Mouse (Mus musculus): ENCODE results near the gene Kirrel3.

The Kirrel3 gene

DNA sequence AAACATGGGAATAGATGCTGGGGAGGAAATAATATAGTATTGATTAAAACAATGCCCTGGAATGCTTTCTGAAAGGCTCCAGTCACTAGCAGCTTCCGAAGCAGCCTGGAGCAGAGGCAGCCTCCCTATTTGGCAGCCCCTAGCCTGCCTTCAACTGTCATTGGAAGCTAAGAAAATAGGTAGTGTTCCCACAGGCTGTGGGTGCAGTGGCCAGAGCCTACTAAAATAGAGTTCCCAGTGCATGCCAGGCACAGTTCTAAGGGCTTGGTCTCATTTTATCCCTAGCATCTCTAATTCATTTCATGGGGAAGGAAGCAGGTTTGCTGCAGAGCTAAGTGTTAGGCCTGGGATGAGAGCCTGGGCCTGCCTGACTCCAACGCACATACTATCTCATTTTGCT, 402.6 kb downstream of the Kirrel3 start:
- DNase-seq (ENCODE audit: low read depth): no peak

DNA sequence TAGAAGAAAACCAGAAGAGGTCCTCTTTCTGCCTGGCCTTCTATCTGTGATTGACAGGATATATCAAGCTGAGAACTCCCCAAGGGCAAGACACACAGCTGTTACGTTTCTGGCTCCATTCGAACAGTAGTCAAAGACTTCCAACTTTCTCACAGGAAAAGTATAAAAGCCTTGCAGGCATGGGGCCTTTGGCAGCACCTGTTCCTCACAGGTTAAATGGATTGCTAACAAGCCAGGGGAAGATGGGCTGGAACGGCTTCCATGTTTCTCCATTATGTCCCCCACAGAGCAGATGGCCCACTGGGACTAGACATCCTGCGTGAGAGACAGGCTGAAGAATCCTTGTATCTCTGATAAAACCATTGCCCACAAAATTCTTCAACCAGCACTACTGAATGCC, 415.5 kb downstream of the Kirrel3 start:
- no peak for DNase-seq (ENCODE audit: low read depth)

DNA sequence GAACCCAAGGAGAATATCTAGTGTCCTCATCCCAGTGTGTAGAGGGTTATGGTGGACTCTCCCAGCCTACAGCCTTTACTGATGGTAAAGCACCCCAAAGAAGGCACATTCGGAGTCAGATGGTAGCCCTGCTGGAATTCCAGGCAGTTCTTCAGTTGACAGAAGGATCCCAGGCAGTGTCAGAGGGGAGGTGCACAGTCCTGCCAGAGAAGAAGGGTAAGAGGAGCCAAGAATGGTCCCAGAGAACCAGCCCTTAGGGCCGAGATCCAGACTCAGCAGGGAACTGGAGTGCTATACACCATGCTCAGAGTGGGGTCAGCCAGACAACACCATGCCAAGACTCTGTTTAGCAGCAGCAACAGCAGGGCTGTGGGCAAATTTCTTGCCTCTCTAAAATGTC, 416.2 kb downstream of the Kirrel3 start:
- no peak for DNase-seq (ENCODE audit: low read depth)

DNA sequence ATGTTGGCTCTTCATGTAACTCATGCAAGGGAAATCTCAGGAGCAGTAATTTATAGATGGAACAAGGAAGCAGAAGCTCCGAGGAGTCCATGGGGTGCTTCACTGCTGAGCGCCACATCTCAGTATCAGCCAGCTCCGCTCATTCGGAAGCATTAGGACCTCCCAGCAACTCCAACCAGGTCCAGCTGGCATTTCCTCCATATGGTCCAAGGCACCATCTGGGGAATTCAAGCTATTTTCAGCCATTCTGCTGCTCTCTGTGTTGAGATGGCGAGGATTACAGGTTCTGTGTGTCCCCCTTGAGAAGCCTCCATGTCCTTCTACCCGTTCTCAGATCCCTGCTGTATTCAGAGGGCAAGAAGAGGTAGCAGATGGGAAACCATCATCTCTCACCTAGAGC, 419.5 kb downstream of the Kirrel3 start:
- DNase-seq (ENCODE audit: low read depth): no peak

DNA sequence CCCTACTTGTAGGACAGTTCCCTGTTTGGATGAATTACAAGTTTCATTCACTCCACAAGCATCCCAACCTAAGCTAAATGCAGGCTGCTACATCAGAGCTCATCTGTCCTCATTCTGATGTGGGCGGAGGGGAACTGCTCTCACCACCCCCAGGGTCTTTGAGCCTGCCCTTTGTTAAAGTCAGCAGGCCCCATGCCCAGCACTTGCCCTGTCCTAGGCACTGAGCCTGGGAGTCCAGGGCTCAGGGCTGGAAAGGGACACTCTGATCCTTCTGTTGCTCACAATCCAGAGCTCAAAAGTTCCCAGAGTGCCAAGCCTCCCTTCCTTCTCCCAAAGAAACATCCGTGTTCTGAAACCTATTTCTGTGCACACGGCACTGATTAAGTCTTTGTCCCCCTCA, 422.3 kb downstream of the Kirrel3 start:
- no peak for DNase-seq (ENCODE audit: low read depth)

DNA sequence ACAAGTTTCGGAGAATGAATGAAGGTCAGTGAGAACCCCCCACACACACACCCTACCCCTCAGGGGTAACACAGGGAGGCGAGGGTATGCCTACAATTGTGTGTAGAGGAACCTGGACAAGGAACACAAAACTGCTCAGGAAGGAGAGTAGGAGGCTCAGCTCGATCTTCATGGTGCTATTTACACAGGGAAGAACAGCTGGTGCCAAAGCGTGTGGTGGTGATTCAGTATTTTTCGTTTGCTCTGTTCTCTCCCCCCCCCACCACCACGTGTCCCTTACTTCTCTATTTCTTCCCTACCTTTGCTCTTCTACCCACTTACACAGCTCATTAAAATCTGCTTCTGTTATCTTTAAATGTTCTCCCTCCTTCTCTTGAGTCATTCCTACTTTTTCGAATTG, 426.1 kb downstream of the Kirrel3 start:
- no peak for DNase-seq (ENCODE audit: low read depth)

DNA sequence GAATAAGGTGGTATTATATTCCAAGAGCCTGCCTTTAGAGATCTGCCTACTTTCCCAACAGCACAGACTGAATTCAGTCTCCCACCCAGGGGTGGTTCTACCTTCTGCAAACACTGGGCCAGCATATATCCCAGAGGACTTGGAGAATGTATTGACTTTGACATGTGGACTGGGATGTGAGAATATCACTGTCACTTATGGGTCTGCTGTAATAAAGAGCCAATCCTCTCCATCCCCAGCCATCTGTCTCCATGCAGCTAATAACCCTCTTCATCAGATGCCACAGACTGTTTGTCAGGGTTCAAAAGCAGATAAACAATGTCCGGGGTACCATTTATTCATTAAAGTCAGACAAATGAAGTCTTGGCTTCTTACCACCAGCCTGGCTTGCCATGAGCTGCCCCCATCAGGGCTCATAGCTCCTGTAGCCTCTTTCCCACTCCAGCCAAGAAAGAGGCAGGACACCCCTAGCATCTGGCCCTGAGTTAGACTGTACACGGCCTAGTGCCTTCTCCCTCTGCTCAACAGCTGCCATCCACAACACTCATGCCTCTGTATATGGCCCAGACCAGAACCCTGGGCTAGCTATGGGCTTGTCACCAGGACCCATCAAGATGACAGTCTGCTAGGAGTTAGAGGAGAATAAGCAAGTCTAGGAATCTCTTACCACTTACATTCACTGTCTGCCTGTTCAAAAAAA, 426.7 kb downstream of the Kirrel3 start:
- DNase-seq (ENCODE audit: low read depth): peak; percentile 3

DNA sequence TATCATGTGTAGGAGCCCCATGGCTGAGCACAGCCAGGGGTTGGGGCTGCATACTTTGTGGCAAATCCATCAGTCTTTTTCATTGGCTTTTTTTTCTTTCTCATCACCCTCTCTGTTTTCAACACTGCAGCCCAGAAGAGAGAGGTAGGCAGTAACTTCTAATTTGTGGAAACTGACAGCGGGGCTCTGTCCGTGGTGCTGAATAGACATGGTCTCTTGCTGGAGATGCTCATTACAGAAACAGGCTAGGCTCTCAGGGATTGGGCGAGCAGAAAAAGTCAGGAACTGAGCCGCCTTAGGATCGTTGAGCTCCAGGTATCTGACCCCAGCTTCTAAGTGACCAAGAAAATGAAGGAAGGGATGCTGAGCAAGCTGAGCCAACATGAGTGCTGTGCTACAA, 427.3 kb downstream of the Kirrel3 start:
- DNase-seq (ENCODE audit: low read depth): peak; percentile 58

DNA sequence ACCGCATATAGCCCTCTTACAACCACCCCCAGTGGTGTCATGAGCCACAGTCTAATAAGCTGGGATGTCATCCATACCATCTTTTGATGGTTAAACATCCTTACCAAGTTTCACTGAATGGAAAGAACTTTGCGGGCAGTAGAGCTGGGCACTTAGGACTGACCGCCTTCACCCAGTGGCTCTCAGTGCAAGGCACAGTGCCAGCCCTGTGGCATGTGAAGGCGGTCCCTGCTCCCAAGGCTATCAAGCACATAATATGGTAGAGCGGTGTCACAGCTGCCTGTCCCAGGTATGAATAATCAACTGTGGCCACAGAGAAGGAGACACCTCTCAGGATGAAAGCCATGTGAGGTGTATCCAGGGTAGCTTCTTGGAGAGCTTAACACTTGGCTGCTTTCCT, 433.3 kb downstream of the Kirrel3 start:
- DNase-seq (ENCODE audit: low read depth): no peak

DNA sequence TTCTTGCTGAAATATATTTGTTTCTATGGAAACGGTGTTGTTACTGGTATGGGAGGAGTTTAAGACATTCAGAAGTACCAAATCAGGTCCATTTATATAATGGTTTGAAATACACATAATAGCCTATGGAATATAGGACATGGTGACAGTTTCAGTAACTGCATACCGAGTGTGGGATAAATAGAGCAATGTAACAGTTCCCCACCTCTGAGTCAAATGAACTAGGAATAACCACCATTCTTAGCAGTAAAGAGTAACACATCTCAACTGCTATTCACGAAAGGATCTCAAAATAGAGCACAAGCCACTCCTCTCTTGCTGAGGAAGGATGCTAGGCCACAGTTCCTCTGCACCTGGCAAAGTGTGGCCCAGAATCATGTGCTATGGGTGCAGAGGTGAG, 434.4 kb downstream of the Kirrel3 start:
- DNase-seq (ENCODE audit: low read depth): no peak

DNA sequence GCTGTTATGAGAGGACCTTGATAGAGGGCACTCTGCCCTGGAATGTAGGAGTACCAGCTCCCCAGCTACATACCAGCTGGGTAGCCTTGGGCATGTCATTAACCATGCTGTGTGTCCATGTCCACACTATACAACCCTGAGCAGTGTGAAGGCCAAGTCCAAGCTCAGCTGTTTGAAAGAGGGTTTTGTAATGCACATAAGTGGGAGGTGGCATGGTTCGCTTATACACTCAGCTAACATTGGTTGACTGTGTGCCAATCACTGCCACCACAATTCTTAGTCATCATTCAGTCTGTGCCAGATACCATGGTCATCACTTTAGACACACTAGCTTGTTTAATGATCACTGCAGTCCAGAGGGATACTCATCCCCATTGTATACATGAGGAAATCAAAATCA, 436.2 kb downstream of the Kirrel3 start:
- DNase-seq (ENCODE audit: low read depth): peak; percentile 33

DNA sequence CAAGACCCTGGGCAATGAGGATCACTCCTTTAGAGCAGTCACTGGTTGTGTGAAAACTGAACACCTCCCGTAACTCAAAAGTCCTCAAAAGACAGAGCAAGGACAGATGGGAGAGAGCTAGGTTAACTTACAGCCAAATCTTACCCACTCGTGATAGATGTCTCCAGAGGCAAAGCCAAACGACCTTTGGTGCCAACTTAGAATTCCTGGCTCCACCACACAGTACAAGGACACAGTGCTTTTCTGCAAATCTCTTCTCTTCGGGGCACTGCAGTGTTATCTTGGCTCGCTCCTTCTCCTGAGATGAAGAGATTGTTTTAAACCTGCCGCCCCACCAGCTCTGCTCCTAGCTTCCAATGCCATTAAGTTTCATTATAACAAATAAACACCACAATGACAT, 437.0 kb downstream of the Kirrel3 start:
- no peak for DNase-seq (ENCODE audit: low read depth)

DNA sequence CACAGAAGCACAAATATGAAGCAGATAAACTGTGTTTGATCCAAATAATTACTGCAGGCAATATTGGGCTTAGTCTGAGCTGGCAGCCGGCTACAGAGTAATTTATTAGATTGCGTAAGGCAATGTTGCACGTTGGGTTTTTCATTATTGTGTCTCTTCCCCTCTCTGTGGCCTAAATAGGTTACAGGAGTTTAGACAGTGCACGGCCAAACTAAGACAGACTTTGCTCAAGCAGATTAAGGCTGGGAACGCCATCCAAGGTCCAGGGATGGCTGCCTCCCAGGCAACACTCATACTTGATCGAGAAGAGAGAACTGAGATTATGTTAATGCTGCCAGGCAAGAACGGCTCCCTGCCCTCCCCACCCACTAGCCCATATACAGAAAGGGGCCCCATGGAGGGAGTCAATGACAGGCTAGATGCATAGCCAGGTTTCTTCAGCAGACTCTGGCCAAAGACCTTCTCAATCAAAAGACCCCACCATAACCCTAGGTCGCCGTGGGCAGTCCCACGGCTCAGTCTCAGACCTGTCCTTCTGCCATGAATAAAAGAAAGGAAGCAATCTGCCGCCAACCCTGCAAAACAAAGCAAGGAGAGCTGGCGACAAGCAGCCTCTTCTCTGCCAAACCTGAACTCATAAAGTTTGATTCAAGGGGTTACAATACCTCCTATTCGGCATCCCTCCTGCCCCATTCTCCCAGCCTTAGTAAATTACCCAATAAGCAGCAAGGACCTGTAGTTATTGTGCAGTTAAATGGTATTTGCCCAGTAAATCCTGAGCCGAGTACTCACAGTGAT, 437.6 kb downstream of the Kirrel3 start:
- DNase-seq (ENCODE audit: low read depth): no peak

DNA sequence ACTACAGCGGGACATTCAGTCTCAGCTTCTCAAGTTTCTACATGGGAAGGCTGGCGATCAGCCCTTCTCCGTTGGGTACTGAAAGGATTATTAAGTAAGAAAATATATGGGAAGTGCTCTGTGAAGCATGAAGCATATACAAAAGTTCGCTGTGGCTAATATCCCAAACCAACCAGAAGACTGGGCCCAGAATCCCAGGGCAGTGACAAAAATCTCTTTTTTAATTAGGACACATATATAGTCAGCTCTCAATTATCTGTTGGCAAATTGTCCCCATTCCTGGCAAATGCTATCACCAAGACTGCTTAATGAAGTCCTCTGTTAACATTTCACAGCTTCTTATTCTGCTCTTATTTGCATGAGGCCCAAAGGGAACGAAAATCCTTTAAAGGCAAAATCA, 439.9 kb downstream of the Kirrel3 start:
- no peak for DNase-seq (ENCODE audit: low read depth)

DNA sequence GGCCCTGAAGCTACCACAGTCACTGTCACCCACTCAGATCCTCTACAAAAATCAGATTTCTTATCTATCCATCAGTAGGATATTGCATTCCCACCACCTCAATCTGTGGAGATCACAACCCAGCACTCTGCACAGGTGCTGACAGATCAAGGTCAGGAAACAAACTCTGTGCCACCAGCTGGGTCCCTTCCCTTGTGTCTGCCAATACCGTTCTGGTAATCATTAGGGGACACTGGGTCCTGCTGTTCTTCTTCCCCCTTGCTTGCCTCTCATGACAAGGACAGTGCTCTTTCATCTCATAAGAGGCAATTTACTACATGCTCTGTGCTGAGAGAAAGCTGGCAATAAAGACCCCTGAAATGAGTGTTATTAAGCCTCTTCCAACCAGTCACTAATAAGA, 444.7 kb downstream of the Kirrel3 start:
- no peak for DNase-seq (ENCODE audit: low read depth)

DNA sequence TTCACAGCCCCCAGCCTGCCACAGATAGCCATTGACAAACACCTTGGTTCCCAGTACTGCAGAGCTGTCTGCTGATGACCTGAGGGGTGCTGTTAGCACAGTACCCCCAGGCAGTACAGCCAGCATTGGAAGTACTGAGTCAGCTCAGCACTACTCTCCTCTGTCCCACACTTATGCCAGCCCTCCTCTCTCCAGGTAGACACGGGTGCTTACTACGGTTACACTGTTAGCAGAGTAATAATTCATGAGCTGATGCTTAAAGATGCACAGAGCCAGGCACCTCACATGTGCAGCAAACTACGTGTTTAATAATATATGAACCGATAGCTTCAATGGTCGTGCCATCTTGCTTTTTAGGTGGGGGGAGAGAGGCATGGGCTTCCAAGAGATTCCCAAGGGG, 452.4 kb downstream of the Kirrel3 start:
- no peak for DNase-seq (ENCODE audit: low read depth)

DNA sequence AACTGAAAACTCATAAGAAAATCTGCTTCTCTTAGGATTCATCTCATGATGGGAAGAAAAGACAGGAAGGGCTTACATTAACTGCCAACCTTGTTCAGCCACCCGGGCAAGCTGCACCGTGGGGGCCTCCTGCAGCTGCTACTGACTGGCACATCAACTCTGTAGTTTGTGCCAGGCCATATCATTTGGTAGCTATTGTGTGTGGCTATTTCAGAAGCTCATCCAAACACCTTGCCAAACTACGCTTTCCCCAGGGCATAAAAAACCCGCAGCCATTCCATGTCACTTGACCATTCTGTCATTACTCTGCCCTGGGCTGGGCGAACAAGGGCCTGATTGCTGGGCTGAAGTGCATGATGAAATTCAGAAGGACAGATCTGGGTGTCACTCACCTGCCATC, 453.9 kb downstream of the Kirrel3 start:
- DNase-seq (ENCODE audit: low read depth): no peak

DNA sequence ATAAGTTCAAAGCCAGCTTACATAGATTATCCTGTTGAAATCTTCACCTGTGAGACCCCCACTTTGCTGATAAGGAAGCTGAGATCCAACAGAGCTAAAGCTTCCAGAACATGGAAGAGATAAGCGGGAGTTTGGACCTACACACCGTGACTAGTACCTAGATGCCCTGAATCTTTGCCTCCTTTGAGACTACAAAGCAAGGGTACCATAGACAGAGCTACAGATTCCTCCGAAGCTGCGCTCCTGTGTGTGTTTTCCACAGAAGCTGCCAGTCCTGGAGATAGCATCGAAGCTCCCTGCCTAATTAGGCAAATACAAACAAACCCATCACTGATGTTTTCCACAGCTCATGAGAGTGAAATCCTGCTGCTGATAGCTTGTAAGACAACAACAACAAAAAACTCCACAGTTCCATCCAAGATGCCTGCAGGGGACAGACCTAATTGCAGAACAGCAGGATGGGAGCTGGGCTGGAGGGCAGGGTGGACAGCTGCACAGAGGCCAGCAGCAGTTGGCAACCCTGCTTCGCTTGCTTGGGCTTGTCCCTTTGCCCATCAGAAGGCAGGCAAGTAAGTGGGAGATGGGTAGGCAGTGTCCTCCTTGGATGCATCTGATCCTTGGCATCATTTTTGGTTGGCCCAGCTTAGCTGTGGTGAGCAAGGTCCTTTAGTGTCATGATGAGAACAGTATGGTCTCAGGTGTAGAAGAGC, 456.6 kb downstream of the Kirrel3 start:
- no peak for DNase-seq (ENCODE audit: low read depth)

DNA sequence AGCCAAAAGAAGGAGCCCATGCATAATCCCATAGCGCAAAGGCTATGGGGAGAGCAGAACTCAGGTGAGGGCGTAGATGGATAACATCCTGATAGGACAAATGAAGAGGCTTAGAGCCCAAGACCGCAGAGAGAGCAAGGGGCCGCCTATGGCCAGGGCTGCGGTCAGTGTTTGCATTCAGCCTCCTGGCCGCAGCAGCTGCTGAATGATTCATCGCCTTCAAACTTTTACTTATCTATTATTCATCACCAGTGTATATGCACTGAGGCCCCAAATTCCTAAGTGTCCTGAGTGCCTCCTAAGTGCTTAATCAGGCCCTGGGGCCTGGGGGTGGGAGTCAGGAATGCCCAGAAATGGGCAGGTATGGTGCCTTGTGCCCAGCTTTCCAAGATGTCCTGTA, 457.3 kb downstream of the Kirrel3 start:
- no peak for DNase-seq (ENCODE audit: low read depth)

DNA sequence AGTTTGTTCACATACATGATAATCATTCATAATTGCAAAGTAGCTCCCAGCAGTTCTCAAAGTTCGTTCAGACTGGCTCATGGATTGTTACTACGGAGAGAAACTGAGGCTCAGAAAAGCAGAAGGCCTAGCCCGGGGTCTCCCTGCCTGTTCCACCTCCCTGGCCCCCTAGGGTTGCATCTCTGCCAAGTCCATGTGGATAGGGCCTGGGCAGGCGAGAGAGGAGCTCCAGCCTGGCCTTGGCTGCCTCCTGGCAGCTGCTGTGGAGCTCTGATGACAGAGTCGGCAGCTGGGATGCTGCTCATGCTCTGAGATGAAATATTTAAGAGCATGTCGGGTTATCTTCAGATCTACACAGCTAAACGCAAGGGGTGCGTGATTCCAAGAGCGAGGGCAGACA, 459.6 kb downstream of the Kirrel3 start:
- DNase-seq (ENCODE audit: low read depth): no peak

DNA sequence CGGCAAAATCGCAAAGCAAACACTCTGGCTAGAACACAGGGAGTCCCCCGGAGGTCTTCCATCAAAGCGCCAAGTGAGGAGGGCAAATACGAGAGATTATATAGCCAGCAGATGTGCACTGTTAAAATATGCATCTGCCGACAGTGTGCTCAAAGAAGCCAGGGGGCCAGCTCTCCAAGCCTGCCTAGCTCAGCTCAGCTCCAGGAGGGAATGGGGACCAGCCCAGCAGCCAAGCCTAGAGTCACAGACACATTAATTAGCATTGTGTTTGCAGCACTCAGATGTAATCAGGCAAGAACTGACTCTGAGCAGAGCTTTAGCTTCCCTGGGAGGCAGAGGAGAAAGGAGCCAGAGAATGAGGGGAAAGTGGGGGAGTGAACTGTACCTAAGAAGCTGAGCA, 461.6 kb downstream of the Kirrel3 start:
- no peak for DNase-seq (ENCODE audit: low read depth)

DNA sequence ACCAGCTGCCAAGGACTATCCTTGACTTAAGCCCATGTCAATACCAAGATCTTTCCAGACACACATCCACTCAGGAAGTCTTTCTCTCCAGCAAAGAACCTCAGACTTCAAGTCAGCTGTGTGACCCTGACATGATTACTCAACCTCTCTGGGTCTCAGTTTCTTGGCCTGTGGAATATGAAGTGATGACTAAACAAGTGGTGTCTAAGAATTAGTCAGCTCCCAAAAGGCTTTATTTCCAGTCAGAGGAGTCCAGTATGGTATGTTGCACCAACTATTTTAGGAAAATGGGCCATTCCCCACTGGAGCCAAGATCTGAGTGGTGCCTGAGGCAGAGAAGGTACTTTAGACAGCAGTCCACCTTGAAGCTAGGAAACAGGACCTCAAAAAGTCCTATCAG, 462.0 kb downstream of the Kirrel3 start:
- DNase-seq (ENCODE audit: low read depth): no peak

DNA sequence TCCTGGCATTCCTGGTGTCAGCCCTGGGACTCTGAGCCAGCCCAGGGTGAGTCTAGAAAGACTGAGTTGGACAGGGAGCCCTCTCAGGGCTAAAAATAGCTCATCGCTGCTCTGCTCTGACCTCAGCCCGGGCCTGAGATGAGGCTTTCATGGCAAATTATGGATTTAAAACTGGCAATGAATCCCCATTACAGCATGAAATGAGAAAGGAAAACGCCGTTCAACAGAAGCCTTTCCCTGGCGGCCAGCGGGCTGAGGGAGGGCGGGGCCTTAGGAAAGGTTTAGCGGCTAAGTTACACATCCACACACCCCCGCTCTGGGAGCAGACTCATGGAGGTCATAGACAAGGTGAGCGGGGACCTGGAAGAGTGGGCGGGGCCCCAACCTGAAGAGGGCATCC, 467.7 kb downstream of the Kirrel3 start:
- DNase-seq (ENCODE audit: low read depth): no peak
